Mouse (Mus musculus) E14TG2a.4 (cell line): ENCODE results near the gene Adam10.

Experiments used
- CTCF ChIP-seq: conservative IDR thresholded peaks from 2 replicates; pipeline ENCODE4 v1.5.1; 2014; ENCODE audit warnings: low read length
- NANOG ChIP-seq: IDR thresholded peaks from 2 replicates; pipeline ENCODE4 v1.6.1; 2014; ENCODE audit warnings: borderline replicate concordance, low read length, mixed read lengths

DNA sequence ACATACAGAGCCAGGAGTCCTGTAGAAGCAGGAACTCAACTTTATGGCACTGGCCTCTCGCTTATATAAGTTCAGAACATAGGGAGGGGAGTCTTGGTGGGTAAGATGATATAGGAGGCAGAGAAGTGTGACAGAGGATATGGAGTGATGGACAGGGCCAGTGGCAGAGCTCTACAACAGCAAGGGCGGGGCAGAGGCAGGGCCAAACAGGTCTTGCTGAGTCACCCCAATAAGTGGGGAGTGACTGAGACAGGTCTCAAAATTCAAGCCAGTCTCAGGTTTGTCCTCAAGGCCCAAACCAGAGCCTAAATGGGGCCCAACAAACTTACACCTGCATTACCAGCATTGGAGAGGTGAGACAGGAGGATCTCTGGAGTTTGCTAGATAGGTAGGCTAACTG, 54.4 kb downstream of the Adam10 start:
- no peak for TF ChIP-seq CTCF
- TF ChIP-seq NANOG, result no peak
